Mouse (Mus musculus): Measurements from ENCODE around the gene Rbm17.

Rbm17 gene

GRCm38 (mm10) chr2:11587996-11588395, 16.0 kb downstream of the Rbm17 start:
- DNase-seq: no peak

- no peak for DNase-seq
Measured at GRCm38 (mm10) chr2:11579399-11579798, 24.6 kb downstream of the Rbm17 start.

GRCm38 (mm10) chr2:11578187-11578586, 25.8 kb downstream of the Rbm17 start:
- no peak for DNase-seq

GRCm38 (mm10) chr2:11573684-11574083, 30.3 kb downstream of the Rbm17 start:
- DNase-seq: no peak

GRCm38 (mm10) chr2:11571004-11571535, 32.9 kb downstream of the Rbm17 start:
- DNase-seq: no peak

- DNase-seq: no peak
Measured at GRCm38 (mm10) chr2:11568471-11568870, 35.5 kb downstream of the Rbm17 start.

- DNase-seq: peak in 1 of 2 experiments; percentile 32
Measured at GRCm38 (mm10) chr2:11567781-11568362, 36.1 kb downstream of the Rbm17 start.

- DNase-seq: no peak
Measured at GRCm38 (mm10) chr2:11566898-11567297, 37.1 kb downstream of the Rbm17 start.

- DNase-seq: no peak
Measured at GRCm38 (mm10) chr2:11566241-11566640, 37.7 kb downstream of the Rbm17 start.

GRCm38 (mm10) chr2:11564768-11565167, 39.2 kb downstream of the Rbm17 start:
- DNase-seq: no peak

- no peak for DNase-seq
Measured at GRCm38 (mm10) chr2:11563256-11563655, 40.7 kb downstream of the Rbm17 start.

- DNase-seq: no peak
Measured at GRCm38 (mm10) chr2:11558654-11559053, 45.3 kb downstream of the Rbm17 start.

GRCm38 (mm10) chr2:11557244-11557643, 46.7 kb downstream of the Rbm17 start:
- no peak for DNase-seq

- DNase-seq: no peak
Measured at GRCm38 (mm10) chr2:11555316-11555715, 48.6 kb downstream of the Rbm17 start.

- DNase-seq: peak; percentile 85 to 86
Measured at GRCm38 (mm10) chr2:11553471-11554400, 50.2 kb downstream of the Rbm17 start, which contains the start of gene Pfkfb3. Pfkfb3 (minus strand) TSS chr2:11554077.

- peak; percentile 12 to 20 for DNase-seq
Measured at GRCm38 (mm10) chr2:11552966-11553451, 50.9 kb downstream of the Rbm17 start.

GRCm38 (mm10) chr2:11552297-11552821, 51.6 kb downstream of the Rbm17 start:
- DNase-seq: no peak

- DNase-seq: no peak
Measured at GRCm38 (mm10) chr2:11551726-11552125, 52.2 kb downstream of the Rbm17 start.

- no peak for DNase-seq
Measured at GRCm38 (mm10) chr2:11548508-11548907, 55.4 kb downstream of the Rbm17 start.

GRCm38 (mm10) chr2:11547609-11548008, 56.3 kb downstream of the Rbm17 start:
- no peak for DNase-seq

GRCm38 (mm10) chr2:11546091-11546490, 57.9 kb downstream of the Rbm17 start:
- DNase-seq: no peak

GRCm38 (mm10) chr2:11545380-11545779, 58.6 kb downstream of the Rbm17 start:
- DNase-seq: no peak

- no peak for DNase-seq
Measured at GRCm38 (mm10) chr2:11544342-11544741, 59.6 kb downstream of the Rbm17 start.

Measured in lung, adult 18-20 months (tissue).